Mouse (Mus musculus): ENCODE results near the gene Safb. TPM values are rescaled to one million over a fixed set of nuclear protein-coding genes. Genes with fewer than 3 reads are reported as not detected.

The Safb gene
- total RNA-seq (2015), result 58.8 and 59.6 TPM in 2 replicates
- total RNA-seq (2017), result 79.6 and 88.1 TPM in 2 replicates

- peak; percentile 79 for ATAC-seq (replicated peaks; ENCODE audit: poor library complexity)
Measured at GRCm38 (mm10) chr17:56584257-56585130, at the start of gene Safb, which contains the start of gene Safb2. Gene Safb, plus strand, starts transcription at chr17:56584825. Gene Safb2, minus strand, starts transcription at chr17:56584585.

DNA sequence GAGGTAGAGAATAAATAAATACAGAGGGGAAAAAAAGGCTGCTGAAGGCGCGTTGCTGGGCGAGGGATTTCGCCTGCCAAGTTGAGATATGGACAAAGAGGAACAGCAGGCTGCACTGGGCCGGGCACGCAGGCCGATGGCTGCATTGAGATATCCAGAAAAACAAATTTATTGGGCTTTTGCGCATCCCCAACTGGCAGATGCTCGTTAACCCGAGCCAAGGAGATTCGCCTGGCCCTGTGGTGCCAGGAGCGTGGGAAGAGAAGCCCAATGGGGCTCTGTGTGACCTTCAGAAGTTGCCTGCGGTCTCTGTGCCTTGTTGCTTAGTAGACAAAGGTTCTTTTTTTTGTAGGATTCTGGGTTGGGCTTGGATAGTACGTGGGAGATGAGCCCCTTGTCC, 48.4 kb upstream of the Safb start:
- 0 out of 2 replicates have a peak, but pooled peaks have one; percentile 20 for ATAC-seq (replicated peaks; ENCODE audit: poor library complexity)

DNA sequence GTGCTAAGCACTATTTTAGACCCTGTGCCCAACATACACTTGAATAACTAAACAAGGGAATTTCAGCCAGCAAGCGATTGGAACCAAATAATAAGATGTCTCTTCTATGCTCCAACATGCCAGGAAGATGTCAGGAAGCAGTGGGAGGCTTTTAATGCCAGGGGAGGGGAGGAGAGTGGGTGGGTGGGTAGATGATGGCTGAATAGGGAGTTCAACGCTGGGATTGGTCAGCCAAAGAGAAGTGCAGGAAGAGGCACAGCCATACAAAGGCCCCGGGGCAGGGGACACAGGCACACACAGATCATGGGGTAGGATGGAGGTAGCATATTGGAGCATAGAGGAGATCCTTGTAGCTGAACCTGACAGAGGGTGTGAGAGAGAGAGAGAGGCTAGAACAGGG, 47.8 kb upstream of the Safb start:
- no peak for ATAC-seq (replicated peaks; ENCODE audit: poor library complexity)

GRCm38 (mm10) chr17:56537912-56538311, 46.7 kb upstream of the Safb start:
- ATAC-seq (replicated peaks; ENCODE audit: poor library complexity), result no peak

- ATAC-seq (replicated peaks; ENCODE audit: poor library complexity), result peak; percentile 56
Measured at GRCm38 (mm10) chr17:56540562-56540975, 44.1 kb upstream of the Safb start.

- ATAC-seq (replicated peaks; ENCODE audit: poor library complexity), result no peak
Measured at GRCm38 (mm10) chr17:56542736-56543135, 41.9 kb upstream of the Safb start.

- ATAC-seq (replicated peaks; ENCODE audit: poor library complexity), result 0 out of 2 replicates have a peak, but pooled peaks have one; percentile 24
Measured at GRCm38 (mm10) chr17:56543684-56544224, 40.9 kb upstream of the Safb start.

- no peak for ATAC-seq (replicated peaks; ENCODE audit: poor library complexity)
Measured at GRCm38 (mm10) chr17:56544699-56545387, 39.8 kb upstream of the Safb start.

DNA sequence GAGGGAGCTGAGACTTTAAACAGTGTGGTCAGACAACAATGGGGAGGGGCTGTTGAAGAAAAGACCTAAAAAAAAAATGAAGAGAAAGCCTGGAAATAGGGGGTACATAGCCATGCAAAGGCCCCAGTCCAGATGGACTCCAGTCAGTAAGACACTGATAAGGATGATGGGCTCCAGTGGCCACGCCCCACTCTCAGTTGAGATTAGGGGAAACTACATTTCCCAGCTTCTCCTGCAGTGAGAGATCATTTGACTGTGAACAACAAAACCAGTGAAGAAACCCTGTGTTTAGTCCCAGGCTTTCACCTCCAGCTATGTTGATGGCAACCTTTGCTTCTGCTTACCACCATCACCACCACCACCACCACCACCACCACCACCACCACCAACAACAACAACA, 38.7 kb upstream of the Safb start:
- peak; percentile 58; the same call in 1 of the 2 replicates for ATAC-seq (replicated peaks; ENCODE audit: poor library complexity)

DNA sequence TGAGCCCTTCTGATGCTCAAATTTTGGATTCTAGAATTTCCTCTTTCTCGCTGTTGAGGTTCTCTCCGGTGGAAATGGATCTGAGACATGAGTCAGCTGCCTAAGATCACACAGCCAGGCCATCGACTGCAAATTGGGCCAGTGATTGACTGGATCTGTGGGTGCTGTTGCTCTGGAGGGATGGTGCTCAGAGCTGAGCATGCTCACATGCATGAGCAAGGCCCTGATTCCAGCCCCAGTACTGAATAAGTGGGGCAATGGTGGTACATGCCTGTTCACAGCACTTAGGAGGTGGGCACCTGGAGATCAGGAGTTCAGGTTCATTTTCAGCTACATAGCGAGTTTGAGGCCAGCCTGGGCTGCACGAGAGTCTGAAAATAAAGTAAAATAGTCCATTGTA, 38.0 kb upstream of the Safb start:
- ATAC-seq (replicated peaks; ENCODE audit: poor library complexity), result no peak

GRCm38 (mm10) chr17:56547116-56547845, 37.3 kb upstream of the Safb start:
- ATAC-seq (replicated peaks; ENCODE audit: poor library complexity), result no peak

GRCm38 (mm10) chr17:56547846-56548604, 36.6 kb upstream of the Safb start:
- ATAC-seq (replicated peaks; ENCODE audit: poor library complexity), result no peak

DNA sequence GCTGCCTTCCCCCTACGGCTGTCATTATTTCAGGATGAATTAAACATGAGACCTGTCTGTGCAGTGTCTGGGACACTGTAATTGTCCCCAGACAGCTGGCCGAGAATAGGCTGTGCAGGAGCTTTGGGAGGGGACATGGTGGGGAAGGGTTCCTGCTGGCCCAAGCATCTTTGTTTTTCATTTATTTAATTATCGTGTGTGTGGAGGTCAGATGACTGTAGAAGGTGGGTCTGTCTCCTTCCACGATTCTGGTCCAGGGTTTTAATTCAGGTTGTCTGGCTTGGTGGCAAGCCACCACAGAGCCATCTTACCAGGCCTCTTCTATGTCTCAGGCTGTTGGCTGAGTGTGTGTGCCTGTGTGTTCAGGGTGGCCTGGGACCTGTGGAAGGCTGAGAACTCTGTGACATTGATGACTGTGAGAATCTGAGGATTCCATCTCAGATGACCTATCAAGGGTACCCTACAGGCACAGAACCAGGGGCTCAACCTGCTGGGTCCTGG, 36.0 kb upstream of the Safb start:
- no peak for ATAC-seq (replicated peaks; ENCODE audit: poor library complexity)

DNA sequence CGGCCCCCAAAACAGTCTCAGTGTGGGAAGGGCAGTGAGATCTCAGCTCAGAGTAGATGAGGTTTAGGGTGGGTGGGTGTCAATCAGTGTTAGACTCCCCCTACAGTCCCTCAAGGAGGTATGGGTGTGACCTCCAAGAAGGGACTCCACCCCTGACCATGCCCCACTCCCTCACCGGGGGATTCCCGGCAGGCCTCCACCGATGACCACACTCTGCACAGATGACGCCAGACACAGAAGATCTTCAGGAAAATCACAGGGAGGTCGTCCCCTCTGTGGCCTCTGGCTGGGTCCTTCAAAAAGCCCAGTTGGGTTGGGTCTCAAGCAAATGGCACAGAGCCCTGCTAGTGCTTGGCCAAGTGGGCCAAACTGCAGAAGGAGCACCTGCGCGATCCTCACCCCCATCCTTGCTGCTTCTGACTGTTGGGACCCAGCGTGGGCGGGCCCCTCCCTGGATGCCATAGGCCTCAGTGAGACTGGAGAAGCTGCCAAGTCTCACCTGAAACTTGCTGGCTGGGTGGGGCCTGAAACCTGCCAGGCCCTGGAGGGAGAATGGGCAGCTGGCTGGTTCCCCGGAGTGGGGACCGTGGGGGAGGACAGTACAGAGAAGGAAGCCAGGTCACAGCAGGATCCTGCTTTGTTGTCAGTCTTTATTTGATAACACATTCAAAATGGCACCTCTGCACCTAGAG, 33.7 kb upstream of the Safb start:
- ATAC-seq (replicated peaks; ENCODE audit: poor library complexity), result no peak

DNA sequence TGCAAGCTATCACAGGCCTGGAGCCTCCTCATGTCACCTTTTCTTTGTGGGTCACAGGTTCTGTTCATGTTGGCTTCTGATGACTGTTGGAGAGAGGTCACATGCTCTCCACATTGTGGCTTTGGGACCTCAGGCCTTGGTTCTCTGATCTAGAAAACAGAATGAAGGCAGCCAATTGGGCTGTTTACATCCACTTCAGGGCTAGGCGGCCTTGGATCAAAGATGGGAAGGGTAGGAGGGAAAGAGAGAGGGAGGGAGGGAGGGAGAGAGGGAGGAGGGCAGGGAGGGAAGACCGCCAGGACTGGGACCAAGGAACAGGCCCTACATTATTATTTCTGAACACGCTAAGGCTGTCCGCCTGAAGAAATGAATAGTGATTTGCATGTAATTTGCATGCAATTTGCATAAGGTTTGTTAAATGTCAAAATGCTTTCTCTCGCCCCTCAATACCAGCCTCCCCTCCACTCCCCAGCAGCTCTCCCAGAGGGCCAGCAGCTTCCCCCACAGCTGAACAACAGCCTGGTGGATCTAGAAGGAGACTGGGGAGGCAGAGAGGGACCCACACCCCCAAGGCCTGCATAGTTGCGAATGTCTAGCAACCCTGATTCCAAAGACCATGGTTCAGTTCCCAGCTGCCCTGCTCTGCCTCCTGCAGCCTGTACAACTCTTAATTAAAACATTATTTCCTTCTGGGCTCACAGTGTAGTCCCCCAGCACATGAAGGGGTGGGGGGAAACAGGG, 32.6 kb upstream of the Safb start:
- no peak for ATAC-seq (replicated peaks; ENCODE audit: poor library complexity)

- peak; percentile 97 for ATAC-seq (replicated peaks; ENCODE audit: poor library complexity)
Measured at GRCm38 (mm10) chr17:56552781-56553363, 31.8 kb upstream of the Safb start.

- no peak for ATAC-seq (replicated peaks; ENCODE audit: poor library complexity)
Measured at GRCm38 (mm10) chr17:56554122-56554551, 30.5 kb upstream of the Safb start, which contains the start of gene Gm20219. Gene Gm20219, minus strand, starts transcription at chr17:56554387.

DNA sequence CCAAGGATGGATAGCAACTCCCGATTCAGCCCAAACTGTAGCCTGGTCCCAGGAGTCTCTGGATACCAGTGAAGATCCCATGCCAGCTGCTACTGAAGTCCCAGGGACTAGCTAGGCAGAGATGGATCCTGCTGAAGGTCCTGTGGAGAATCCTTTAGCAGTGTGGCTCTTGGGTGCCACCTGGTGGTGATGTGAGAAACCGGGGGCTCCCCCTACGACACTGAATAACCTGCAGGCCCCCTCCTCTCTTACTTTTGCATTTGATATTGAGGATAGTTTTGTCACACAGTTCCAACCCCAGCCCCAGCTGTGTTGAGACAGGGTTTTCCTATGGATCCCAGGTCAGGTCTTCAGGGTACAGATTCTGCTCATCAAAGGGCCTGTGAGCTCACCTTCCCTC, 26.2 kb upstream of the Safb start:
- ATAC-seq (replicated peaks; ENCODE audit: poor library complexity), result peak; percentile 68

Data from megakaryocyte progenitor cell, adult 5-6 weeks (primary cell).